Mouse (Mus musculus) embryonic facial prominence, embryonic 13.5 days (tissue): ENCODE results near the gene D8Ertd738e. TPM values are rescaled to one million over a fixed set of nuclear protein-coding genes. Genes with fewer than 3 reads are reported as not detected.

Experiments used
- ATAC-seq: fragments of 200-750 bp; cut with Nextera tagmentation; 2 replicates; pipeline ENCODE4 v1.8.0; 2017; ENCODE audit warnings: low read depth; ENCODE audit not compliant: insufficient number of reproducible peaks, insufficient read depth, low FRiP score, low TSS enrichment
- H3K27ac ChIP-seq: fragments of 300-500 bp; sonication (generic); 2 replicates; pipeline ENCODE4 v1.5.1; 2015; ENCODE audit warnings: moderate library complexity, mild to moderate bottlenecking, inconsistent platforms
- H3K27me3 ChIP-seq: fragments of 300-500 bp; sonication (generic); 2 replicates; pipeline ENCODE4 v1.6.1; 2015; ENCODE audit warnings: mild to moderate bottlenecking, inconsistent platforms
- H3K36me3 ChIP-seq: fragments of 300-500 bp; sonication (generic); 2 replicates; pipeline ENCODE4 v1.6.1; 2015; ENCODE audit warnings: mild to moderate bottlenecking, inconsistent platforms
- H3K4me1 ChIP-seq: fragments of 300-500 bp; sonication (generic); 2 replicates; pipeline ENCODE4 v1.6.1; 2015; ENCODE audit warnings: inconsistent platforms
- H3K4me2 ChIP-seq: fragments of 300-500 bp; sonication (generic); 2 replicates; pipeline ENCODE4 v1.6.1; 2015; ENCODE audit warnings: moderate library complexity, mild to moderate bottlenecking, inconsistent platforms
- H3K4me3 ChIP-seq: fragments of 300-500 bp; sonication (generic); 2 replicates; pipeline ENCODE4 v1.5.1; 2015; ENCODE audit warnings: mild to moderate bottlenecking, inconsistent platforms
- H3K9ac ChIP-seq: fragments of 300-500 bp; sonication (generic); 2 replicates; pipeline ENCODE4 v1.6.1; 2015; ENCODE audit warnings: mild to moderate bottlenecking, inconsistent platforms
- H3K9me3 ChIP-seq: fragments of 300-500 bp; sonication (generic); 2 replicates; pipeline ENCODE4 v1.6.1; 2016; ENCODE audit warnings: inconsistent platforms
- WGBS: fragments of 180-500 bp; shearing (Covaris S2); methylation state at CpG from one replicate; pipeline ENCODE4 v1.1.7; 2015; ENCODE audit warnings: mixed read lengths; 5-methylcytosine and 5-hydroxymethylcytosine counted together
- microRNA counts: library from miRNA; unstranded; fragments of <30 nt; microRNA quantifications from one replicate; lab custom pipeline; 2016
- microRNA-seq: library from miRNA; unstranded; fragments of <30 nt; microRNA quantifications from one replicate; pipeline ENCODE4, GENCODE M21; 2016
- polyA plus RNA-seq: library from polyadenylated mRNA; unstranded; fragments of >200 nt; fragmentation: Nextera tagmentation; extraction: Ambion mirVana; gene quantifications from 2 replicates; pipeline ENCODE4 v1.2.1, GENCODE M21; 2015

D8Ertd738e gene
- polyA plus RNA-seq, 1 experiment from 2014 or later = 344 TPM

DNA sequence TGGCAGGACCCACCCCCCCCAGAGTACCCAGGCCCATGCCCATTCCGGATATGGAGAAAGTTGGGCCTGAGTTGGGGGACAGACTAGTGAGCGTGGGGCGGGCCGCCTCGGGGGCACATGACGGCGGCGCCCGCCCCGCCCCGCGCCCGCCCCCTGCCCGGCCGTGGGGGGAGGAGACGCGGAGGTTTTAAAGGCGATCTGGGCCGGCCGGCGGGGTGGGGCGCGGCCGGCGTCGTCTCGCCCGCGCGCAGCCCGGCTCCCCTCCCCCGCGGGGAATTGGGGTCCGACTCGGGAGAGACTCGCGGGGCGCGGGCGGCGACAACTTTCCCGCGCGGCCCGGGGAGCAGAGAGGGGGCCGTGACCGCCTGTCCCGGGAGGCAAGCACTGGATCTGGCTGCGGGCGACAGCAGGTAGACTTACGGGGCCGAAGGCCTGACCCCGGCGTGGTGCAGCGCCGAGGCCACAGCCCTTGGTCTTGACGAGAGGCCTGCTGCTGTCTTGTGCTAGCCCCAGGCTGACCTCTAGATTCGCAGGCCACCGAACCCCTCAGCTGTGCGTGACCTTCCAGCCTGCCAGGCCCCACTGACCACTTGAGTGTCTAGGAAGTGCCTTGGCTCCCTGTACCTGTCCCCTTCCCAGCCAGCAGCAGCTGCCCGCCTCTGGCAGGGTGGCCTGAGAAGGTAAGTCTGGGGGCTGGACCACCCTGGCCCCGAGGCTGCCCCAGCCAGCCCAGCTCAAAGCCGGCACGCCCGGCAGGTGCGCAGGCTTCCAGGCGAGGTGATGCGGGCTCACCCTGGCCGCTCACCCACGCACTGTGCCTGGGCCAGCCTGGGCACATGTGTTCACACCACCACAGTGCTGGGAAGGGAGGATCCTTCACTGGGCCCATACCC lies 48.6 kb downstream of the D8Ertd738e start:
- peak overlapping the region; percentile 99 for H3K27ac ChIP-seq
- peaks cover 70% of the 10 kb centered on the region for H3K4me1 ChIP-seq
- H3K36me3 ChIP-seq = peaks cover 17% of the 10 kb centered on the region
- peak; percentile 10; the same call in 1 of the 2 replicates for ATAC-seq
- WGBS = 5% methylated on average over 39 of the region's 70 CpGs
- H3K4me3 ChIP-seq = peak overlapping the region; percentile 76
- H3K4me2 ChIP-seq = peak overlapping the region; percentile 94
- peak overlapping the region; percentile 95 for H3K9ac ChIP-seq
- no peaks in the 10 kb centered on the region for H3K9me3 ChIP-seq
- H3K27me3 ChIP-seq = no peaks in the 10 kb centered on the region

DNA sequence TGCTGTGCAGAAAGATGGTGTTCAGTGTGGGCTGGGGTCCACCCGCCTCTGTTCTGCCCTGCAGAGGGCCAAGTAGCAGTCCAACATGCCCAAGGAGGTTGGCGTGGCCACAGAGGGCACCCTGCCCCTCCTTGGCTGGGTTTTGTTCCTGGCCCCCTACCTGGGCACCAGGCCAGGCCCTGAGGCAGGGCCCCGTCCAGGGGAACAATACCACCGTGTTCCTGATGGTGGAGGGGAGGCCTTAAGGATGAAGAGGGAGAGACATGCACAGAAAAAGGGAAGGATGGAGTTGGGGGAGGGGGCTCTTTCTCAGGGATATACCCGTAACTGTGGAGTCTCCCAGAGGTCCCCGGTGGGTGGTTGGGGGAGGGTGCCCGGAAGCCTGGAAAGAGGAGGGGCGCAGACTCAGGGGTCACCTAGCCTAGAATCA lies 49.4 kb downstream of the D8Ertd738e start:
- peaks cover 9% of the 10 kb centered on the region for H3K36me3 ChIP-seq
- ATAC-seq = no peak
- peaks cover 68% of the 10 kb centered on the region for H3K4me1 ChIP-seq
- peak overlapping the region; percentile 76 for H3K4me3 ChIP-seq
- no peaks in the 10 kb centered on the region for H3K27me3 ChIP-seq
- H3K9me3 ChIP-seq = no peaks in the 10 kb centered on the region
- peak overlapping the region; percentile 95 for H3K9ac ChIP-seq
- 19% methylated on average over 8 of the region's 8 CpGs for WGBS
- peak overlapping the region; percentile 99 for H3K27ac ChIP-seq
- H3K4me2 ChIP-seq = peak overlapping the region; percentile 94

DNA sequence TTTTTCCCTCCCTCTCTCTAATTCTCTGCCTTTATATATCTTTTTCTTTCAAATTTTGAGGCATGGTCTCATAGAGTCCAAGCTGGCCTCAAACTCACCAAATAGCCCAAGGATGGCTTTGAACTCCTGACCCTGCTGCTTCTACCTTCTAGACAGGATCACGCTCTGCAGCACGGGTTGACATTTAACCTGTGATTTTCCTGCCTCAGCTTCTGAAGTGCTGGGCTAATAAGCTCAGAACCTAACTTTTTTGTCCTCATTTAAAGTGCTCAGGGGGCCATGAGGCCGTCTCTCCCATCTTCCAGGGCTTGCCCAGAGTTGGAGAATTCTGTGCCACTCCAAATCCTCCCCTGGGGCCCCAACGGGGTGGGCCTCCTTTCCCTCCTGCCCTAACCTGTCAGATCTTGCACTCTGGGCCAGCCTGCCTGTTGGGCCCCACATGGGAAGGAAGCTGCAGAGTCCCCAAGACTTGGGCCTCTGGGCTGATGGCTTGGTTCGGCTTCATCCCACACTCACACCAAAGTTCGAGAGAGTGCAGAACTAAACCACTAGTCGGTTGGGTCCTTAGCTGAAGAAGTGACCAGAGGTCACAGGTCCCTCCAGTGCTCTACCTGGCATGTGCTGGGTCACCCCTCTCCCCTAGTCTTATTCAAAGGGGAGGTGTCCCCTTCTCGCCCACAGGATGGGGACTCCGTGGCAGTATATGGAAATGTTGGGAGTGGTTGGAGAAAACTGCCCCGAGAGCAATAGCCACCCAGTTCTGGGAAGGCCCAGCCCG lies 50.0 kb downstream of the D8Ertd738e start:
- peaks cover 3% of the 10 kb centered on the region; the same call in 1 of the 2 replicates for H3K36me3 ChIP-seq
- H3K27ac ChIP-seq = peak overlapping the region; percentile 99
- WGBS = 35% methylated on average over 11 of the region's 11 CpGs
- no peaks in the 10 kb centered on the region for H3K9me3 ChIP-seq
- H3K9ac ChIP-seq = peak overlapping the region; percentile 95
- peaks cover 64% of the 10 kb centered on the region for H3K4me1 ChIP-seq
- H3K4me2 ChIP-seq = peak overlapping the region; percentile 94
- no peak for ATAC-seq
- peak overlapping the region; percentile 76 for H3K4me3 ChIP-seq
- H3K27me3 ChIP-seq = no peaks in the 10 kb centered on the region

DNA sequence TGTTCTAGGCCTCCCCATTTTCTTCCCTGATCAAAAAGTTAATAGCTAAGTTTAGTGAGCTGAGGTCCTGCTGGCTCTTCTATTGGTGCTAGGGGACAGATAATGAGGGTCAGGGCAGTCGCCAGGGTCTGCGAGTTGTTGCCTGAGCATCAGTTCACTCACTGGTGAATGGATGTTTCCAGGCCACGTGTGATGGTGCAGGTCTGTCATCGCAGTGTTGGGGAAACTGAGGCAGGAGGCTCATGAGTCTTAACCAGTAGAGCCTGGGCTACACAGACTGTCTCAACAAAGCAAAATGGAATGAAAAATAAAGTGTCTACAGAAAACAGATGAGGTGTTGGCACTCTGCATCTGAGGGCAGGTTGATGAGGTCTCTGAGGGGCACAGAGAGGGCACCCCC lies 50.6 kb downstream of the D8Ertd738e start:
- H3K4me1 ChIP-seq = peaks cover 60% of the 10 kb centered on the region
- peak overlapping the region; percentile 66 for H3K4me2 ChIP-seq
- H3K27me3 ChIP-seq = no peaks in the 10 kb centered on the region
- peak overlapping the region; percentile 99 for H3K27ac ChIP-seq
- ATAC-seq = no peak
- no peak overlapping the region; the same call in 1 of the 2 replicates for H3K4me3 ChIP-seq
- no peaks in the 10 kb centered on the region for H3K9me3 ChIP-seq
- no peaks in the 10 kb centered on the region for H3K36me3 ChIP-seq
- H3K9ac ChIP-seq = peak overlapping the region; percentile 51; the same call in 1 of the 2 replicates
- WGBS = 23% methylated on average over 4 of the region's 4 CpGs

DNA sequence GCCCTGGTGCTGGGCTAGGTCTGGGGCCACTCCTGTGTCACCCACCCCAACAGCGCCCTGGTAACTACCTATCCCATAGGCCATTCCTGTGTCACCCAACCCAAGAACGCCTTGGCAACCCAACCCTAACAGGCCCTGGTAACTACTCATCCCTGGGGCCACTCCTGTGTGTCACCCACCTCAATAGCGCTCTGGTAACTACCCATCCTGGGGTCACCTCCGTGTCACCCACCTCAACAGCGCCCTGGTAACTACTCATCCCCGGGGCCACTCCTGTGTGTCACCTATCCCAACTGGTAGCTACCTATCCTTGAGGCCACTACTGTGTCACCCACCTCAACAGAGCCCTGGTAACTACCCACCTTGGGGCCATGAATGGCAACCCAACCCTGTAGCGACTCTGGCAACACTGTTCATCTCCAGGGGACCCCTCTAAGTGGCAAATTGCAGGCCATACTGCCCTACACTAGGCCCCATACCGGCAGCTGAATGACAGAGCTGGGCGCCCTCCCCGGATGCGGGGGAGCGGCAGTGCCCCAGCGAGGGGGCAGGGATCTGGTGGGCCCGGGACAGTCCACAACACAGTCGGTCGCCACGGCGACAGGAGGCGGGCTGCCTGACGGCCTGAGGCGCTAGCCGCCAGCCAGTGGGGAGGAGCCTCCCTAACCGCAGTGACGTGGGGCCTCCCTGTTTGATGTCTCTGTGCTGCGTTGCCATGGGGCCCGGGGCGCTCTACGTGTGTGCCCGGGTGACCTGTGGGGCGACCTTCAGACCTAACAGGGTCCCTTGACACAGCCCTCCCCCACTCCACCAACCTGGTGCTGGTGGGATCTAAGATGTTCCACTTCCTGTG lies 51.4 kb downstream of the D8Ertd738e start:
- Histone ChIP-seq H3K9me3 (no peaks in the 10 kb centered on the region), H3K9ac (peak overlapping the region; percentile 51), H3K4me2 (peak overlapping the region; percentile 66), H3K36me3 (no peaks in the 10 kb centered on the region), H3K27ac (peak overlapping the region; percentile 99), H3K4me1 (peaks cover 59% of the 10 kb centered on the region), H3K27me3 (no peaks in the 10 kb centered on the region), H3K4me3 (peak overlapping the region; percentile 56)
- 2% methylated on average over 30 of the region's 30 CpGs for WGBS
- ATAC-seq = peak; percentile 63

DNA sequence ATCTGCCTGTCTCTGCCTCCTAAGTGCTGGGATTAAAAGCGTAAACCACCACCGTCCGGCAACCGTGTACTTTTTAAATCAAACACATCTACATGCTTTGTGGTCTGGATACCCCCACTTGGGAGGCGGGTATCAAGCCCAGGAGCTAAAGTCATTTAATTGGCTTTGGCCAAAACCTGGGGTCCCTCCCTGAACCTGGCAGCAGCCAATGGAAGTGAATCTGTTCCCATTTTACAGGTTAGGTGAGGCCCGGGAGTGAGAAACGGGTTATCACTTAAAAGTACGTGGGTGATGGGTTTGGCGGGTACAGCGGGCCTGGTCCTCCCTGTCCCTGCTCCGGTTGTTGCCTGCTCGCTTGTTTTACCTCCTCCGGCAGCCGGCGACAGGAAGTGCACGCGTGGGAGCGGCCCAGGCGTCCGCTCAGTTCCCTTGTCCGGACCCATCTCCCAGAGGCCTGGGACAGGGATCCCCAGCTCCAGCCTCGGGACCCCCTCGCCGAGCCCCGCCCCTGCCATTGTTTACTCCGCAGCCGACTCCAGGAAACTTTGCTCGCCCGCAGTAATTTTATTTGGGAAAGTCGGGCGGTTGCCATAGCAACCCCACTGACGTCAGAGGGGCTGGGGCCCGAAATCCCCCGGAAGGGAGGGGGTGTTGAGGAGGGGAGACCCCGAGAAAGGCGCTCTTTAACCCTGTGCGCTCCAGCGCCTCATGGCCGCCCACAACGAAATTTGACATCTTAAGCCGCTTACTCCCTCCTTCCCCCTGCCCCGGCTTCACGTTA lies 52.2 kb downstream of the D8Ertd738e start:
- no peaks in the 10 kb centered on the region for H3K27me3 ChIP-seq
- H3K4me2 ChIP-seq = peak overlapping the region; percentile 66
- no peaks in the 10 kb centered on the region for H3K36me3 ChIP-seq
- peak overlapping the region; percentile 79 for H3K9ac ChIP-seq
- under 1% methylated on average over 43 of the region's 43 CpGs for WGBS
- peak overlapping the region; percentile 99 for H3K27ac ChIP-seq
- no peaks in the 10 kb centered on the region for H3K9me3 ChIP-seq
- H3K4me3 ChIP-seq = peak overlapping the region; percentile 56
- peak; percentile 50 for ATAC-seq
- H3K4me1 ChIP-seq = peaks cover 59% of the 10 kb centered on the region

MicroRNAs within 50 kb of the gene (microRNA counts, 519-probe panel; counts per million panel counts)
- microRNA mmu-miR-23a (lab: Ali Mortazavi, UCI) (4,586 counts per million, percentile 92 among the panel's probes with 10 or more counts), microRNA mmu-miR-27a (lab: Ali Mortazavi, UCI) (5,176 counts per million, percentile 96 among the panel's probes with 10 or more counts)

Small RNA genes lying within 50 kb of the gene (microRNA-seq; reads per million reads assigned to microRNA genes)
- 18,618 reads per million, percentile 96 among the genes with 10 or more reads in this experiment for gene Mir23a
- not detected for gene Mir24-2
- 374 reads per million, percentile 69 among the genes with 10 or more reads in this experiment for gene Mir27a
- not detected for gene Mir3074-2

Other genes starting within 250 kb of the D8Ertd738e start
- 0.73 and 1.6 TPM in 2 replicates for gene 1700067K01Rik, start 248.2 kb downstream of the D8Ertd738e start, polyA plus RNA-seq
- 0.59 TPM in 1 of 2 replicates, not detected in the other for gene 2210011C24Rik, start 237.5 kb downstream of the D8Ertd738e start, polyA plus RNA-seq
- gene Palm3, start 228.2 kb downstream of the D8Ertd738e start, polyA plus RNA-seq = 6.9 and 8.5 TPM in 2 replicates
- 0.66 and 1.0 TPM in 2 replicates for gene Il27ra, start 207.1 kb downstream of the D8Ertd738e start, polyA plus RNA-seq
- gene Rln3, start 204.7 kb downstream of the D8Ertd738e start, polyA plus RNA-seq = not detected in 2 replicates
- 1.6 and 2.0 TPM in 2 replicates for gene Gm10643, start 184.6 kb downstream of the D8Ertd738e start, polyA plus RNA-seq
- 8.7 and 10.1 TPM in 2 replicates for gene Rfx1, start 182.9 kb downstream of the D8Ertd738e start, polyA plus RNA-seq
- 10.8 and 12.2 TPM in 2 replicates for gene Dcaf15, start 145.0 kb downstream of the D8Ertd738e start, polyA plus RNA-seq
- gene Podnl1, start 123.7 kb downstream of the D8Ertd738e start, polyA plus RNA-seq = 1.6 and 2.0 TPM in 2 replicates
- 28.2 and 30.7 TPM in 2 replicates for gene Cc2d1a, start 101.8 kb downstream of the D8Ertd738e start, polyA plus RNA-seq
- gene 4930432K21Rik, start 101.7 kb downstream of the D8Ertd738e start, polyA plus RNA-seq = 1.4 and 1.8 TPM in 2 replicates
- gene Nanos3, start 64.5 kb downstream of the D8Ertd738e start, polyA plus RNA-seq = 2.9 and 5.2 TPM in 2 replicates
- gene Zswim4, start 12.7 kb downstream of the D8Ertd738e start, polyA plus RNA-seq = 19.6 and 22.6 TPM in 2 replicates
- 62.4 and 69.8 TPM in 2 replicates for gene Mri1, start 7.6 kb upstream of the D8Ertd738e start, polyA plus RNA-seq
- 21.6 and 22.2 TPM in 2 replicates for gene Ccdc130, start 20.7 kb upstream of the D8Ertd738e start, polyA plus RNA-seq
- 10.9 and 12.2 TPM in 2 replicates for gene Cacna1a, start 138.7 kb upstream of the D8Ertd738e start, polyA plus RNA-seq